Mouse (Mus musculus) adrenal gland, adult (tissue): ENCODE measurements around the gene Tbx1.

Experiments used
- DNase-seq, 2 experiments: peaks; one replicate each; pipeline ENCODE4 v3.0.0; 2022 to 2023; ENCODE audit warnings: low spot score in 1 of 2; ENCODE audit not compliant: inconsistent age in 2 of 2

Gene Tbx1

DNA sequence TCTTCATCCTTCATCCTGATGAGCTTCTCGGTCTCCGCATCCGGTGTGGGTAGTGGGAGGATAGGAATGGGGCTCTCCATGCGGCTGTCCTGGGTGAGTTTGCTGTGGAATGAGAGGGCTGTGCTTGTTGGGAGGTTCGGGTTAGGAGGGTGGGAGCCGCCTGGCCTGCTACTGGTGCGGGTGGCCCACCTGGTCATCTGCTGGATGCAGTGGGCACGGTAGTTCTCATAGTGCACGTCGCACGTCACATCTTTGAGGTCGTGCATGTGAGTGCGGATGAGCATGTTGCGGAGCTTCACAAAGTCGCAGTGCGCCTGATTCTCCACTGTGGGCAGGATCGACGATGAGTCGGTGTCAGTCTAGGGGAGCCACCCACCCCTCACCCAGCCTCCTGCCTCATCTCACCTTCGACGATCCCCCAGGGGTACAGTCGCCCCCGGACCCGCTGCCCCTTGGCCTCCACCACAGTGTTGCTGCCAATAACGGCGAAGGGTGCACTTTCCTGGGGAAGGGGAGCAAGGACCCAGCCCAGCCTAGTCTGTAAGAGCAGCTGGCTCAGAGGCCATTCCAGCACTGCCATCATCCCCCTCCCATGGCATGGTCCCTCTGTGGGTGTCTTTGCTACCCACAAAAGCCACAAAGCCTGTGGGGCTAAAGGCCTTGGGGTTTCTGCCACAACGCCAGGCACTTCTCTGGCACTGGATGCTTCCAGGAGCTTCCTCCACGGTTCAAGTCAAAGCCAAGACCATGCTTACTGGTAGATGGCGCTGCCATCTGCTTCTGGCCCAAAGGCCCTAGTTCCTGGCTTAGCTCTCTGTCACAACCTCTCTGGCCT is 32.7 kb upstream of the Tbx1 start:
- DNase-seq = no peak

DNA sequence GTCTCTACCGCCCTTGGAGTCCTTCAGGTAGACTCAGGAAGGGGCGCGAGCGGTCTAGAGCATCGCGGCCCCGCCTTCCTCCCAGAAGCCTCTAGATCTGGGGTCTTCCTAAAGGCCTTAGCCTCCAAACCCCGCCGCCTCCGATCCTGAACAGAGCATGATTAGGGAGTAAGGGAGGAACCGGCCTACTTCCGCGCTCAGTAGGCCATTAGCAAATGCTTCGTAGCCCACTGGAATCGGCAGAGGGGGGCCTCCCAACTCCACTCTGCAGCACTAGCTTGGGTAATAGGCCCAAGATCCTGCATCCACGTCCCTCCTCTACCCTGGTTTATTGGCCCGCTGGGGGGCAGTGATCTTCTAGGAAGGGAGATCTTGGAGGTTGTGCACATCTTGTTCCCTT is 31.5 kb upstream of the Tbx1 start, which contains the start of gene Gp1bb:
TSS of gene Gp1bb (minus strand) at position 385 of the 400 bp plus-strand sequence.
- no peak for DNase-seq

DNA sequence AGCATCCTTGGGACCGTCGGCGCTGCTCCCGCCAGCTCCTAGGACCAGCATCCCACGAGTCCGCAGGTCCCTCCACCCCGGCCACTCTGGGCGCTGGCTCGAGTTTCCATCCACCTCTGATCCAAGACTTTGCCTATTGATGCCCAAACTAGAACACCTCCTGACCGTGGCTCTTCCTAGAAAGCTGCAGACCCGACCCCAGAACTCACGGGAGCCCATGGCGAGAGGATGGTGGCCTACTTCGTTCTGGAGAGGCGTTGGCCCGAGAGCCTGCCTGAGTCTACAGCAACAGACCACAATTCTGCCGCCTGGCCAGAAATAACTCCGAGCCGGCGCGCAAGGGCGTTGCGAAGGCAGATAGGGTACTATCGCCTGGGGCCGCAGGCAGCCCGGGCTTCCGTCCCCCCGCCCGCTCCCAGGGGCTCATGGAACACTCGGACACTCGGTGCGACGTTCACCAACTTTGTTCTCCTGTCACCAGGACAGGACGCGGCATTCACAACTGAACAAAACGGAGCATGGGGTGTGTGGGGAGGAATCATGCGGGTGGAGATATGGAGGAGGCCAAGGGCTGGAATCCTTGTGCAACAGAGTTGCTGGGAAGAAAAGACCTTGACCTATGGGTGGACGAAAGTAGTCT is 31.0 kb upstream of the Tbx1 start:
- peak; percentile 21 to 57 for DNase-seq

DNA sequence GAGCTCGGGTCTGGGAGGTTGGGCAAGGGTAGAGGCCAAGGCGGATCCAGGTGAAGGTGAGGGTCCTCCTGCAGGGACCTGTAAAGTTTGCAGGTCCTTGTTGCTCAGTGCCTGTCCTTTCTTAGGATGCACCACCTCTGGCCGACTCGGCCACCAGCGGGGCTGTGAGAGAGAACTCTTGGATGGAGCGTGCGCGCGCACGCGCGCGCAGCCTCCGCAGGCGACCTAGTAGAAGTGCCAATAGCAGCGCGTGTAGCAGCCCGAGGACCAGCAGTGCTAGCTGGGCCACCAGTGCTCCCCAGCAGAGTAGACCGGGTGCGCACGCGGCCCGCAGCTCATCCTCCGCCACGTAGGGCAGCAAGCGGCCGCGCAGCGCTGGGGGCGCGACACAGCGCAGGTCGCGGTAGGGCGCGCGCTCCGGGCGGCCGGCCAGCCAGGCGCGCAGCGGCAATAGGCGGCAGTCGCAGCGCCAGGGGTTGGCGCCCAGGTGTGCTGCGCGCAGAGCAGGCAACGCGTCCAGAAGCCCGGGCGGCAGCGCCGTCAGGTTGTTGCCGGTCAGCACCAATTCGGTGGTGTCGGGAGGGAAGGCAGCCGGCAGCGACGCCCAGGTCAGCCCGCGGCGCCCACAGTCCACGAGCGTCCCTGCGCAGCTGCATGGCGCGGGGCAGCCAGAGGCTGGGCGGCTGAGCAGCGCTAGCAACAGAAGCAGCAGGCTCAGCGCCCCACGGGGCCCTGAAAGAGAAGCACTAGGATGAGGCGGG is 30.3 kb upstream of the Tbx1 start:
- peak; percentile 20 to 72 for DNase-seq

DNA sequence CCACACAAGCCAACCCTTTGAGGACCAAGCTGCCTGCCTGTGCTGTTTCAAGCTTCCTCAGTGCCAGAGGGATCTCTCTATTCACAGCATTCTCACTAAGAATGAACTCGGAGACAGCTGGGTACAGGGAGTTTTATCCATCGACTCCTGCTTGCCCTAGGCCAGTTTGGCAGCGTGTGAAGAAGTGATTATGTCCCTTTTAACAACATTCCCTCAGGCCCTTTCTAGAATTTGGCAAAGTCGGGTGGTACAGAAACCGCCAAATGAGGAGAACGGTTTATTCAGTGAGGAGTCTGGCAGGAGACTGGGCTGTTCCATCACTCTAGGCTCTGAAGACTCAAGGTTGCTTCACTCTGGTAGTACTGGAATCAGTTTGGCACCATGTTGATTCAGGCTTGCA is 29.7 kb upstream of the Tbx1 start:
- DNase-seq = no peak

DNA sequence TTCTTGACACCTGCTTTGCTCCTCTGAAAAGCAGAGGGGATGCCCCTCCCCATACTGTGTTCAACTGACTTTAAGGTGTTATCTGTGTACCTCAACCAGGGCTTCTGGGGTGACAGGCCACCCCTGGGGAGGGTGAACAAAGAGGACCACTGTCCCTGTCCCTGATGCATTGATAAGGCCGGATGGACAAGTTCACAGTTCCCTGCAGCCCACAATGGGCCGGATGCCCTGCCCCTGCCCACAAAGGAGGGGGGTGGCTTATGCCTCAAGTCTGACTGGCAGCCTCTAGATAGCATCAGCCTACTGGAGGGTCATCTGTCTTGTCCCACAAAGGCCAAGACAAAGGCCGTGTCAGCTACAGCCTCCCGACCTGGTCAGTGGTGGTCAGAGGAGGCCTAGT is 28.6 kb upstream of the Tbx1 start:
- DNase-seq = no peak

DNA sequence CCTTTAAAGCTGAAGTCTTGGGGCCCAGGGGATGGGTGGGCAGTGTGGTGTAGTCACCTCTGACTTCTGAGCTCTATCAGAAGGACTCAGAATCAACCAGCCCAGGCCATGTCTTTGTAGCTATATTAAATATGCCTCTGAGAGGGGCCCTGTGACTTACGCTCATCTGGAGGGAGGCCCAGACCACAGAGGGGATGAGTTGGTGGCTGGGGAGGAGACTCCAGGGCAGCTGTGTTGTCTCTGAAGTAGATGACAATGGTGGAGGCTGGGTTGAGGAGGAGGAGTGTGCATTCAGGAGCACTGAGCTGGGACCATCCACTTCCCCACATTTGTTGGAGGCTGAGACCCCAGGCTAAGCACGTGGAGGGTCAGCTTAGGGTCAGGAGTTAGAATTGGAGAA is 27.8 kb upstream of the Tbx1 start:
- DNase-seq = no peak

DNA sequence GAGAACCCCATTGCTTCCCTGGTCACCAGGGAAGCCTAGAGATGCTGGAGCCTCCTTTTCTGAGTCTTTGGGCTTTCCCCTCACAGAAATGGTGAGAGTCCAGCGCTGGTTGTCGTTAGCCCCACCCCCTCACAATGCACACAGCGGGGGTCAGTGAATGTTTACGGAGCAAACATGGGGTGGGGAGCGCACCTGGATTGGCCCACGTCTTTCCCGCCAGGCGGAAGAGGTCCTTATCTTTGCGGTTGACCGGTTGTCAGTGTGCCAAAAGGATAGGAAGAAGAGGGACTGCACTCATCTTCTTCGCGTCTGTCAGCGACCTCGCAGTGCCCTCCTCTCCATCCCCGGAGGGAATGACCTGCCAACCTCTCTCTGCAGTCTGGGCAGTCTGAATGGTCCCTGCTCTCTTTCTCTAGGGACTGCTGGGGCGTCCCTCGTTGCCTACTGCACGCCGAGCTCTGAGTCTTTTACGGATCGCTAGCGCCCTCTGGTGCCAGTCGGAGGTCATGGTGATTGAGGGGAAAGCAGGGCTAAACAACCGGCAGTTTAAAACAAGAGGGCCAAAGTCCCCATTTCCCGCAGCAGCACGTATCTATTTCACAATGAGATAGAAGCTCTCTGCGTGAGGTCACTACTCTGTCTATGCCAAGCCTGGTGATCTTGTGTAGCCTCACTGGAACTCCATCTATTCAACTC is 27.0 kb upstream of the Tbx1 start:
- peak; percentile 85 to 96 for DNase-seq

DNA sequence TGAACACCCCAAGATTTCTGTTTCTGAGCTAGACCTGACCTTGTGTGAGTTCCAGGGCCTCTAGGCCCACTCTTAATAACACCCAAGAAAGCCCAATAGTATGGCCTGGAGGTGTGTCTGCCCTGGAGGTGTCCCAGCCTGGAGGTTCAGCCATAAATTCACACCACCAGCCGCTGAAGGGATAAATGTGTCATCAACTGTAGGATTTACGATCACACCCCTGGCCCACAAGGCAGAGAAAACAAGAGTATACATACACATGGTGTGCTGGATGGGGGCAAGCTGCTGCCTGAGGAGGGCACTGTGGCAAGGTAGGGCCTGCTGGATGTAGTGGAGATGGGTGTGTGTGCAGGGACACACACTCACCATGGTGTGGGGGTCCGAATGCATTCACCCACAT is 22.8 kb upstream of the Tbx1 start:
- DNase-seq = no peak

DNA sequence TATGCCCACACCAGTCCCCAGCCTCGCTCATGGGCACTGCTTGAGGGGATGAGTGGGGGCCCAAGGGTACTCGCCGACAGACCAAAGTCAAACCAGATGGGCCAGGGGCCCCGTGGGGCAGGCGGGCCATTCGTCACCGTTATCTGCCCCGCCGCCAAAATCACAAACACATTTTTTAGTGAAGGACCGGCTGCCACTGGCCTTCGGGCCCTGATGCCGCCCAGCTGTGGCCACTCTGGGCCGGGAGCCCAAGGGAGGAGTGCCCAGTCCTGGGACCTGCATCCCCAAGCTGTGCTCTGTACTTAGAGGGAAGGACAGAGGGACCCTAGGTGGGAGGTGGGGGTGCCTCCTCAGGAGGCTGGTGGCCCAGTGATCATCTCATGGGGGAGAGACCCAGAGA is 21.3 kb upstream of the Tbx1 start:
- no peak for DNase-seq

DNA sequence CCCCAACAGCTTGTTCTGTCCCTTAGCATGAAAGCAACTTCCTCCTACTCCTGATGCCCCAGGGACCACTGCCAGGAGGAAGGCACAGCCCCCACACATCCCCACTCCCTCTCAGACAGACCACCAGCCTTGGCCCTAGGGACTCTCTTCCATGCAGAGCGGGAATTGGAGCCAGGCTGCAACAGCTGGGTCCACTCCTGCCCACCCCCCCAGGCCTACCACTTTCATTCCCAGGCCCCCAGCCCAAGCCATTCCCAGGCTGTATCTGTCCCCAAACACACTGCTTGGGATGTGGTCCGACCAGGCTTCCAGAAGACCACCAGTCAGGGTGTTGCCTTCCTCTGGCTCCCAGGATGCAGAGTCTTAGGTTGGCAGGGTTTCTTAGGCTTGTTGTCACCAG is 18.6 kb upstream of the Tbx1 start:
- DNase-seq = no peak

DNA sequence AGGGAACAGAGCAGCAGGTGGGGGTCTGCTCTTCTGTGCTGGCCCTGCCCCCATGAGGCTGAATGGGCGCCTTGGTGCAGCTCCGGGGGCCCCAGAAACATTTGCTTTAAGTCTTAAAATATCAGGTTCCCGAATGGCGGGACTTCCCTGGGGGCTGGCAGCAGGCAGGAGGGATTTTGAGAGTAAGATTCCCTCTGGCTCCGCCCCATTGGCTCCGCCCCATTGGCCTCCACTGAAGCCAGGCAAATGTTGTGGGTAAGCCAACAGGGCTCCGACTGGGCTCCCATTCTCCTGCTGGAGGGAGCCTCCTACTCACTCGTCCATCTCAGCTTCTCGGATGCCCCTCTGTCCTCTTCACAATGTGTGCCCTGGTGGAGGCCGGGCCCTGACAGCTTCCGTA is 17.8 kb upstream of the Tbx1 start:
- no peak for DNase-seq

DNA sequence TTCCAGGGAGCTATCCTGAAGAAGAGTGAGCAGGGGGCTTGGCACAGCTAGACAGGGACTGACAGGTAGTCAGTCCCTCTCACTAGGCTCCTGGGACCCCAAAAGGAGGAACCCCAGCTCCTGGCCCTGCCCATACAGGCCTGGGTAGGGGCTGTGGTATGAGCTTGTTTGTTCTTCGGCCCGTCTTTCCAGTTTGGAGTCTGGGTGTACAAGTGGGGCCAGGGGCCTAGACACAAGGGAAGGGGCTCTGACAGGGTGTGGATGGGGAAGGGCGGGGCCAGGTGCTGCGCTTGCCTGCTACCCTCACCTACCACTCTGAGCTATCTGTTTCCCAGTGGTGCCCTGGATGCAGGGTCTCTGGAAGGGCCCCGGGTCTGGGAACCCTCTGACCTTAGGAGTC is 15.2 kb upstream of the Tbx1 start:
- DNase-seq = no peak

DNA sequence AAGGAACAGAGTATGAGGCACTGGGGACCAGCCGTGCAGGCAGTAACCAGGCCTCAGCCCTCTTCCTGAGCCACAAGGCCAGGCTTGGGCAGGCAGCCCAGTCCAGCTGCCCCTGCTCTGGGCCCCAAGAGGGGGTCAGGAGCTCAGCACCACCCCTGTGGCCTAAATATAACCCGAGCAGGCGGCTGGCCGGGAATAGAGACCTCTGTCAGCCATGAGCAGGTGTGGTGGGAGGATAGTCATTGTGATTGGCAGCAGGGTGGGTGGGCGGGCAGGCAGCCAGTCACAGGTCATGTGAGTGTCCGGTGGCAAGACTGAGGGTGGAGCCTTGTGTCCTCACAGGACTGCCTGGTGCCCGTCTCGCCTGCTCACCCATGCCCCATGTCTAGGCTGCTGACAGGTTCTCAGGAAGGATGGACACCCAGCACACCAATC is 13.8 kb upstream of the Tbx1 start:
- DNase-seq = peak in 1 of 2 experiments; percentile 55

DNA sequence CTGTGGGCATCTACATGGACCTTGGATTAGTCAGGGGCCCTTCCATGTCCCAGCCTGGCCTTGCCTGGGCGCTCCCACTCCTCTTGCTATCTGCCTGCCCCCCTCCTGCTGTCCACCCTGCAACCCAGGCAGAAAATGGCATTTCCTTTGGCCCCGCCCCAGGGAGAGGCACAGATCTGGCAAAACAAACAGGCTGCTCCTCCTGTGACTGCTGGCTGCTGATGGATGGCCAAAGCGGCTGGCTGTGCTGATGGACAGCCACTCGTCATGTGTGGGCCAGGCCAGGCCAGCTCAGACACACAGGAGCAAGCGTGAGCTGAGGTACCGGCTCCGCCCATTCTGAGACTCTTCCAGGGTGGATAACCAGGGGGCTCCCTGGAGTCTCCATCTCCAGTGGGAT is 11.0 kb upstream of the Tbx1 start:
- no peak for DNase-seq

DNA sequence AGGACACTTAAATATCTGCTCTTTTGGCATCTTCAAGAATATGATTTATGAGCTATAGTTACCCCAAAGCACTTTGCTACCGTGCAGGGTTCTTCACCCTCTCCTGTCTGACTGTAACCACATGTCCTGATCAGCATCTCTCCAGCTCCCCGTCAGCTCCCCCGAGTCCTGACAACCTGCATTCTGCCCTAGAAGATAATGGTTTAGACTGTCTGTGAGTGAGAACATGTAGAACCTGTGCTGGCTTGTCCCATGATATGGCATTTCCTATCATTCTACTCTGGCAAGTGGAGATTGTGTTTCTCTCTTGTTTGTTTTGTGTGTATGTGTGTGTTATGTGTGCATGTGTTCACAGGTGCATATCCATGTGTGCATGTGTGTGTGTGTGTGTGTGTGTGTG is 7.5 kb upstream of the Tbx1 start:
- DNase-seq = no peak

DNA sequence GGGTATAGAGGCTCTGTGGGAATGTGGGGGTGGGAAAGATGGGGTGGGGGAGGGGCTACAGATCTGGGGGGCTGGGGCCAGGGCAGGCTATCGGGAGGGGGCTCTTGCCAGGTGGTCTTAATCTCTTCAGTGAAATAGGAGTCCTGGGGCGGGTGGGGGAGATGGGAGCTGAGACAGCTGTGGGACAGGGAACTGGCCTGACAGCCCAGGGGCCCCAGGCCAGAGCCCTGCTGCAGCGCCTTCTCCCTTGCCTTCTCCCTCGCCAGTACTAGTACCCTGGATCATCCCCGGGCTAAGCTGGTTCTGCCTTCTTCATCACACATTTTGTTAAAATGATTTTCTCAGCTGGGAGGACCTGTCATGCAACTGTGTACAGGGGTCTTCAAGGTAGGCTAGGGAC is 5.8 kb upstream of the Tbx1 start:
- DNase-seq = no peak

DNA sequence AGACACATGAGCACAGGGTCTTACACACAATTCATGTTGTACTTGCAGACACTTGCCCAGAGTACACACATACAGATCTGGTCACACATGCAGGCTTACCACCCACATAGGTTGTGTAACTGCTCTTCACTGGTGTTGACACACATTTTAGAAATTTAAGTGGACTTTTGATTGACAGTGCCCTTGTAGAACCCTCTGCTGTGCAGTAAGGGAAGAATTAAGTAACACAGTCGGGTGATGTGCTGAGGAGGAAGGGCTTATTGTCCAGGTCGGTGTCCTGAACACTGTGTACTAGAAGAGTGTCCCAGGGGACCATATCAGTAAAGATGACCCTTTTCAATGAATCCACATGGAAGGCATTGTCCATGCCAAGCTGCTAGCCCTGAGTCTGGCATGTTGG is 3.5 kb upstream of the Tbx1 start:
- no peak for DNase-seq

DNA sequence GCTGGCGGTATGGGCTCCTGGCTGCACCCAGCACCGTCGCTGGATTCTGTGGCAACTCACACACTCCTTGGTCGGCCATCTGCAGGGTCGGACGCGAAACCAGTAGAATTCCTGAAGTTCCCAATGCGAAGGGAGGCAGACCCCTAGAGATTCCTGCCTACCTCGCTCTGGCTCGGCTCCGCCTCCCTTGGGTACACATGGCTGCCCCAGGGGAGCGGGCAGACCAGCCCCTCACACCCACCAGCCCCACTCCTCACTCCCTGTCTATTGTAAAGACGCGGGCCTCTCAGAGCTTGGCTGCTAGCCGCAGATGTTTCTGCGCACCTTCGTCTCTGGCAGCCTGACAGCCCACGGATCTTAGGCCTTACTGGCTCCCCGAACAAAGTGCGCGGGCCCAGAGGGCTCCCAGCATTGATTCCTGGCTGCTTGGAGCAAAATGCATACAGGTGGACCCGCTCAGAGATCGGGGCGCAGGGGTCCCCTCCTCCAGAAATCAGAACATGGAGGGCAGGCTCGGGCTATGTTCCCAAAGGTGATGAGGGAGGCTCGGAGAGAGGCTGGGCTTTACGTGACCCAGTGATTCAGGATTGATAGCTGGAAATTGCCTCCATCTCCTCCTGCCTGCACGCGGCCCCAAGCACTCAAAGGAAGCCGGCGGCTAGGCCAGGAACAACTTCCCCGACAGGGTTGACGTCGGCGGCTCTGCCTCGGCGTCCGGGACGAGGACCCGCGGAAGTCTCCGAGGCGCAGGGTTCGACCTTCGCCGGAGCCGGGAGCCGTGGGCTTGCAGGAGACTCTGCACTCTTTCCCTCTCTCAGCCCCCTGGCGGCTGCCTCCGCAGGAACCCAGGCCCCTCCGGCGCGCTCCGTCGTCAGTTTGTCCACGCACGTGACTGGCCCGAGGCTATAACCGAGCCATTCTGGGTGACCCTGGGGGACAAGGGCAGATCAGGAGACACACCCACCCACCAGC is 862 bp upstream of the Tbx1 start:
- DNase-seq = peak in 1 of 2 experiments; percentile 38

DNA sequence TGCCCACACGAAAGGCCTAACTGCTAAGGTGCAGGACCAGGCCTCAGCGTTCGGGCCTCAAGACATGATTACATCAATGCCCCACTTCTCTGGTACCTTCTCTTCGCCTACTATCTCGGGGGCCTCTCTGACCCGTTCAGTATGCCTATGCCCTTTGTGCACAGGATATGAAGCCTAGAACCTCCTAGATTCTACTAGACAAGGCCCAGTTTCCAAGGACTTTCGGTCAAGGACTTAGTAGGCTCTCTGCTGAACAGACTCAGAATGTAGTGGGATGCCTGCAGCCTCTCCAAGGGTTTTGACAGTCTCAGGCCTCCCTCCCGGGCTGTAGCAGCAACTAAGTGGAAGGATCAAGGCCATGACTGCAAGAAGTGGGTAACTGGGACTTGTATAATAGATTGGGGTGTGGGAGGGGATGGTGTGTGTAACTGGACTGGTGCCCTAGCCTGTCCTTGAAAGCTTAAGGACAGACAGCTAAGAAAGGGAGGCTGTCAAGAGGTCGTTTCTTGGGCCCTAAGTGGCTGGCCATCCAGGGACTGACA is 1.3 kb downstream of the Tbx1 start:
- peak in 1 of 2 experiments; percentile 33 for DNase-seq
